Mouse (Mus musculus): ENCODE measurements at regions not wholly inside any gene's neighbourhood (a gene's known extent, or its start where the extent isn't known, plus 50 kb on each side); places are given as distances from the start of the nearest gene placed in this dataset.
"Not testable (repeated sequence)": the region's sequence is repeated elsewhere in the genome, so short reads cannot be mapped to it uniquely, and the experiment has no call there.

DNA sequence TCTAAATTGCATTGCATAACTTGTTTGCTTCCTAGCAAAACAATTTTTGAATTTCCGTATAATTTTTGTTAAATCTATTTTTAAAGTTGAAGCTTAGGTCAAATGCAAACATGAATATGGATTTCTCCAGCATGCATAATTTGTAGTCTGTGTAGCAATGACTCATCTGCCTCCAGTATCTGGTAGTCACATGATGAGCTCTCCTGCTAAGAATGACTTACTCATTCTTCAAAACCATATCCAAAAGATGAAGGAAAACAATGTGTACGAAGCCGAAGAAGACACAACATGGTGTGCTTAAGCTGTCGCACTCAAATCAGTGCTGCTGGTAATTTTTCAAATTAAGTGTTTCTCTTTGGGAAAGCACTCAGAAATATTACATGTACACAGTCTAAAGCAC lies 1453.2 kb upstream of the Gje1 start:
- no peak for DNase-seq (ENCODE audit: low spot score)

DNA sequence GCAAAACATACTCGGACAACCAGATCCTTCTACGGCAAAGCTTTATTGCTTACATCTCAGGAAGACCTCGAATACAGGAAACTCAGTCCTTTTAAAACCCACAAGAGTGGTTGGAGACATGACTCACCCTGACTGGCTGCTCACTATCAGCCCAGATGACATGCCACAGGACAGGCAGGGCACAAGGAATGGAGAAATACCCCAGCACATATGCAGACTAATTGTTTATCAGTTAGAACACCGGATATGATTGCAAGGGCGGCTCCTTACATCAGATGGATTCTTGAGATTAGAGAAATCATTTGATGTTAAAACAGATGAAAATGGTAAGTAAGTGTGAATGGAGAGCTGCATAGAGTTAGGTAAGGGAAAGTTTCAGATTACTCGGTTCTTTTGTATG lies 1441.5 kb upstream of the Gje1 start:
- DNase-seq (ENCODE audit: low spot score) = not testable (repeated sequence)

DNA sequence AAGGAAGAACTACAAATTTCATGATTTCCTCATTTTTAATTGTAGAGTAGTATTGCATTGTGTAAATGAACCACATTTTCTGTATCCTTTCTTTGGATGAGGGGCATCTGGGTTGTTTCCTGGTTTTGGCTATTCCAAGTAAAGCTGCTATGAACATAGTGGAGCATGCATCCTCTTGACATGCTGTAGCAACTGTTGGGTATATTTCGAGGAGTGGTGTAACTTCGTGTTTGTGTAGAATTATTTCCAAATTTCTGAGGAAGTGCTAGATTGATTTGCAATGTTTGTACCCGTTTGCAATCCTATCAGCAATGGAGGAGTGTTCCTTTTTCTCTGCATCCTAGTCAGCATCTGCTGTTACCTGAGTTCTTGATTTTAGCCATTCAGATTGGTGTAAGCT lies 1440.4 kb upstream of the Gje1 start:
- DNase-seq (ENCODE audit: low spot score) = no peak

DNA sequence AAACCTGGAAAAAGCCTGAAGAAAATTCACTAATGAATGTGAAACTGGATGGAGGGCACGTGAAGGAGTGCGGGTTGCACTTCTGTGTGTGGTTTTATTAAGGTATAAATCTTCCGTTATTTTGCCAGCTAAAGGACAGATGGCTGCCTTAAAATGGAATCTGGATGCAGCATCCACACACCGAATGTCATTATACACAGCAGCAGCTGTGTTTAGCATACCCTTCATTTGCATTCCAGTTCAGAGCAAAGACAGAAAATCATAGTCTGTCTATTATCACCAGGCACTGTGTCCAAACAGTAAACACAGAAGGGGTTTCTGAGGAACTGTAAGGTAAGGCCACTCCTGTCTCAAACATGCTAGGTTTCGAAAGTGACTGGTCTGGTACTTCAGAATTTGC lies 1438.9 kb upstream of the Gje1 start:
- DNase-seq (ENCODE audit: low spot score) = no peak

DNA sequence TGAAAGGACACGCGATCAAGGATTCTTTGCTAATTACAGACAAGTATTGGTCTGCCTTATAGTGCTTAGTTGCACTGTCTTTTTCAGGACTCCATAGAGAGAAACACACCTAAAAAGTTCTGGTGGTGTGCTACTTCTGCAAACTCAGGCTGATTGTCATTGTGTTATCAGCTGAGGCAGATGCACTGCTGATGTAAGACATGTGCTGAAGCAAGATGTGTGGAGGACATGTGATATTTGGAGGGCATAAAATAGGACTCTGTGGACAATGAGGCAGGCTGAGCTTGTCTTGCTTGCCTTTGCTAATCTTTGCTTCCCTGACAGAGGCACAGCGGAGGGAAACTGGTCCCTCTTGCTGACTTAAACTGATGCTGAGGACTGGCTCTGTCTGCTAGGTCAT lies 1431.0 kb upstream of the Gje1 start:
- DNase-seq (ENCODE audit: low spot score) = no peak

DNA sequence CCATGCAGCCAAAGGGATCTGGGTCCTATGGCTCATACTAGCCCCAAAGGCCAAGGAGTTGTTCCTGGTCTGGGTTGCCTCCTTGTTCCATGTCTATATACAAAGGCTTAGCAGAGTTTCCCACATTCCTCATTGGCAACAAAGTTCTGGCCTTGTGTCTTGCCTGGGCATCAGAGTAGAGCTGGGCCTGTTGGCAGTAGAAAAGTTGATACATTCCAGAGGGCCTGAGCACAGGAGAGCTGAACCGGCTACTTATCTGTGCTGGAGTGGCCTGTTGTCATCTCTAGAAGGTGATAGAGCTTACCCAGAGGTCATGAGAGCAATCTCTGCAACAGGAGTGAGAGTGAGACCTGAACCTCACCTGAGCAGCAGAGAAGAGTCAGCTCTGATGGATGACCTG lies 1427.4 kb upstream of the Gje1 start:
- no peak for DNase-seq (ENCODE audit: low spot score)

DNA sequence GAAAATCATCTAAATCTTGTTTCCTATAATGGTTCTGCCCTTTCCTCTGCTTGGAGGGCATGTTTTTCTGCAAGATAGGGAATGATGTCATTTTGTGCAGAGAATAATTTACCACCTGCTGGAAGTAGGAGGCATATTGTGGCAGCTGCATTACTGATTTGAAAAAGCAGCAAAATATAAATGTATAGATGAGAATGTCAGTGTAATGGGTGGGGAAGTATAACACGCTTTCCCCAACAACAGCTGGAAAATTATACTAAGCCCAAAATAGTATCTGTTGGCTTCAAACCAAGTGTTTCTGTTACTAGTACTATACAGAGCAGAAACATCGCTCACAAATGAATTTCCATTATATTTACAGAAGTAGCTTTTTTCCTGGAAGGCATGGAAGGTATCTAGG lies 1405.9 kb upstream of the Gje1 start:
- DNase-seq (ENCODE audit: low spot score) = no peak

DNA sequence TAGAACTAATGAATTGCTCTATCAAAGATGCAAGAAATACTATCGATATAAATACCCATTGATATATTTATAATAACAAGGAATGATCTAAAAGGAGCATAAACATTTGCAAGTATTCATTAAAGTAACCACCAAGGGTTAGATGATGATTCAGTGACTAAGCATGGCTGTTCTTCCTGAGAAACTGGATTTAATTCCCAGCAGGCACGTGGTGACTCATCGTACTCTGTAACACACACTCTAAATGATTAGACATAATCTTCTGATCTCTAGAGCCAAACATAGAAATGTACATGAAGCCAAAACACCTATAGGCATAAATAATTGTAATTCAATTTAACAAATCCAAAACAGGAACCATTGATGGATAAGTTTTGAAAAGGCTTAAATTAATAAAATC lies 1370.2 kb upstream of the Gje1 start:
- no peak for DNase-seq (ENCODE audit: low spot score)

DNA sequence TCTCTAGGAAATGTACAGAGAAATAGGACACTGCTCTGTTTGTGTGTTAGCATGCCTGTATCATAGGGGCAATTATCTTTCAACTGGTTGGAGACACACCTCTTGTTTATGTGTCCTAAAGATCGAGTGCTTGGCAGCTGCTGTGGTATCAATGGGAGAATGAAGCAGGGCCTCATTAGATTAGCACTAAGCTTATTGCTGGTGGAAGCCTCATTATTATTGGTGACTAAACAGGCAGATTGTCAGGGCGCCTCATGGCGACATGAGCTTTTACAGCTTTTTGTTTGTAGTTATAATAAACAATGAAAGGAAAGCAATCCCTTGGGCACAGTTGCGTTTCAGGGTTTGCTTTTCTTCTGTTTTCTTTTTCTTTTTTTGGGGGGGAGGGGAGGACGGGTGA lies 1335.0 kb upstream of the Gje1 start:
- no peak for DNase-seq (ENCODE audit: low spot score)

DNA sequence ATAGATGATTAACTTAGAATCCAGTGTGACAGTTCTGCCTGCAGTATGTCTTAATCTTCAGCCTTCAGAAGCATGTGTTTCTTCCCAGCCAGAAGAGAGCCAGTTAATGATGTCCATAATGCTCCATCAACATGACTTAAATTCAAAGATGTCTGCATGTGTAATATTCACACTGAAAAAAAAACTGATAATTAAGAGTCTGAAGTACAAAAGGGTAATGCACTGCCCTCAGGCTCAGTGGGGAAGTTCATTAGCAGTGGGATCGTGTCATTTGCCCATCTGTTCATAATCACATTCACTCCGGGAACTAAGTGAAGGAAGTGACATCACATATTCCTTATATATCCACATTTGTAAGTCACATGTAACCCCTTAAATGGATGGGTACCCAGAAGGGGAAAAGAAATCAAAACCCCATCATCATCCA lies 1334.5 kb upstream of the Gje1 start:
- peak; percentile 11 for DNase-seq (ENCODE audit: low spot score)

DNA sequence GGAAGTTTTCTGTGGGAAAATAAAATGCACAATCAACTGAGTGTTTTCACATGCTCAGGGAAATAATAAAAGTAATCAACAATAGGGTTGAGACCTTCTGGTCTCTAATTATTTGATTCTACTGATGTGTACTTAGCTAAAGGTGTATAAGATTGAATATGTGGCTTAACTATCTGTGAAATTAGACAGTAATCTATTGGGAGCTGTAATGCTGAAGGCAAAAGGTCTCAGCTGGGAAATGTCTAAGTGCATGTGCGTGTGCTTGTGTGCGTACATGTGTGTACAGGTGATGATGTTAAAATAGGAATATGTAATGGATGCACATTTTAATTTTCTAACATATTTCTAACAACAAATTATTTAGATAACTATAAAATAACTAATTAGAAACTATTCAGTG lies 1318.2 kb upstream of the Gje1 start:
- DNase-seq (ENCODE audit: low spot score) = no peak

DNA sequence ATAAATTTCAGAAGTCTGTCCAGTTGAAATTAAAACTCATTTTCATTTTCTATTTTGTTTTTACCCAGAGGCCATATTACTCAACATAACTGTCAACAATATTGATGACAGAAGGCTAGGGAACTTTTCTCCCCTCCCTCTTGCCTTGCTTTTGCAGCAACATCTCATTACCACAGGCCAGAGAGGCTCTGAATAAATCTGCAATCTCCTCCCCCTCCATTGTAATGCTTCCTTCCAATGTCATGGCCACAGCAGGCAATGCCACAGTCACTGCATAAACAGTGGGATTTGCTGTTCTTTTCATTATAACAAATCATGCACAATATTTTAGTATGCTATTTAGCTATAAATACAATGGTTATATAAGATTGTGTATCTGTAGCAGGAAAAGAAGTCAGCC lies 1315.1 kb upstream of the Gje1 start:
- no peak for DNase-seq (ENCODE audit: low spot score)

DNA sequence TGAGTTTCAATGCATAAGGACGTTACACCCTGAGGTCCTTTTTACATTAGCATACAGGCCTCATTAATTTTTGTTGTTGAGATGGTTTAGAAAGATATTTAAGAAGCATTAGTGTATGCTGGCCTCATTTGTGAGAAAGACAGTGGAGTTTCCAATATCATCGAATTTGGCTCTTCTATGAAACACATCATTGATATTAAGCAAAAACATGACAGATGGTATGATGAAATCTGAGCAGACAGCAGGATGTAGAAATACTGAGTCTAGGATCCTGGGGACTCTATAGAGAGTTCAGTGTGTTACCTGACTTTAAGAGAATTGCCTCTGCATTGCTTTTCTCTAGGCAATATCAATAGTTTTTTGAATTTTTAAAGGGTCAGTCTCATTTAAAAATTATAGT lies 1312.8 kb upstream of the Gje1 start:
- DNase-seq (ENCODE audit: low spot score) = no peak

DNA sequence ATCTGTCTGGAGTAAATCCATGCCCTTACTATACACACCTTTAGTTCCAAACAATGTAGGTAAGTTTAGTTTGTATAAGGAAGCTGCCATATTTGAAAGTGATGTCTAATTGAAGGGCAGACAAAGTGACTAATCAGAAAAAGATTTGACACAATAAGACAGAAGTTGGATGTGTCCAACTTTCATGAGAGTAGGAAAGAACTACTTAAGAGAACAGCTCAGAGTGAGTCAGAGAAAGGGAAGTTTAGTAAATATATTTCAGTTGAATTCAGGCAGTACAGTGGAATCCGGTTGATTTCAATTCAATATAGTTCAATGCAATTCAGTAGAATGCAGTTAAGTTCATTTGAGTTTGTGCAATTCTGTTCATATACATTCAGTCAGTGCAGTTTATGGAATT lies 1296.8 kb upstream of the Gje1 start:
- no peak for DNase-seq (ENCODE audit: low spot score)

DNA sequence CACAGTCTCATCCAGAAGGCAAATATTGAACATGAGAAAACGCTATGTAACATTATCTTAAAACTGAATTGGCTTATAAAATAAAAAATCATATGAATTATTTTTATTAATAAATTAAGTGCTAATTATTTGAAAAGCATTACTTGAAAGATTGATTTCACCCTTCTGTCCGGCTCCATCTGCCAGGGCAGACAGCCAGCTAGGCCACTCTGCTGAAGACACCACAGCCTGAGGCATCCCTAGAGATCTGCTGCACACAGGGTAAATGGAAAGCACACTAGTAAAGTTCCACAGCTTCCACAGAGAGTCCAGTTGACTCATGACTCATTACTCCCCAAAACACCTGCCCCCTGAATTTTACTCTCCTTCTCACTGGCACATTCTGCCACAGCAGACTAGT lies 1283.2 kb upstream of the Gje1 start:
- DNase-seq (ENCODE audit: low spot score) = no peak

DNA sequence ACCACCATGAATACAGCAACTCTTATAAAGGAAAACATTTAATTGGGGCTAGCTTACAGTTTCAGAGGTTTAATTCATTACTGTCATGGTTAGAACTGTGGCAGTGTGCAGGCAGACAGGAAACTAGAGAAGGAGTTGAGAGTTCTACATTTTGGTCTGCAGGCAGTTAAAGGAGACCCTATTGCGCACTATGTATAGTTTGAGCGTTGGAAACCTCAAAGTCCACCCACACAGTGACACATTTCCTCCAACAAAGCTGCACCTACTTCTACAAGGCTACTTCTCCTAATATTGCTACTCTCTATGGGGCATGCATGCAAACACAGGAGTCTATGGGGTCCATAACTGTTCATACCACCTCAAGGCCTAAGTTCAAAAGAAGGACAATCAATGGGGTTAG lies 1275.3 kb upstream of the Gje1 start:
- DNase-seq (ENCODE audit: low spot score) = no peak

All from embryo, embryonic 10 days (tissue).